Mouse (Mus musculus) lung, postnatal 10 days (tissue): ENCODE results near the gene Slc5a4b.
"Not testable (repeated sequence)": the region's sequence is repeated elsewhere in the genome, so short reads cannot be mapped to it uniquely, and the experiment has no call there.

Experiments used
- DNase-seq: peaks from one replicate; pipeline ENCODE4 v3.0.0; 2021

Slc5a4b gene

GRCm38 (mm10) chr10:76110861-76111260, at the start of gene Slc5a4b:
Slc5a4b (minus strand) TSS chr10:76110961.
- no peak for DNase-seq

- DNase-seq: no peak
Observed at GRCm38 (mm10) chr10:76158009-76158408, 47.2 kb upstream of the Slc5a4b start.

GRCm38 (mm10) chr10:76157528-76157927, 46.8 kb upstream of the Slc5a4b start:
- DNase-seq: no peak

GRCm38 (mm10) chr10:76155911-76156310, 45.1 kb upstream of the Slc5a4b start:
- DNase-seq: no peak

- DNase-seq: no peak
Observed at GRCm38 (mm10) chr10:76147278-76147677, 36.5 kb upstream of the Slc5a4b start, which contains the start of gene Slc5a4a. Slc5a4a (plus strand) TSS chr10:76147451.

GRCm38 (mm10) chr10:76146846-76147245, 36.1 kb upstream of the Slc5a4b start:
- DNase-seq: no peak

- DNase-seq: no peak
Observed at GRCm38 (mm10) chr10:76136318-76136717, 25.6 kb upstream of the Slc5a4b start.

- DNase-seq: no peak
Observed at GRCm38 (mm10) chr10:76132506-76132905, 21.7 kb upstream of the Slc5a4b start.

GRCm38 (mm10) chr10:76121495-76121894, 10.7 kb upstream of the Slc5a4b start:
- DNase-seq: no peak

GRCm38 (mm10) chr10:76120124-76120711, 9.5 kb upstream of the Slc5a4b start:
- no peak for DNase-seq

GRCm38 (mm10) chr10:76118741-76119140, 8.0 kb upstream of the Slc5a4b start:
- DNase-seq: peak; percentile 57

- peak; percentile 64 for DNase-seq
Observed at GRCm38 (mm10) chr10:76117966-76118365, 7.2 kb upstream of the Slc5a4b start.

GRCm38 (mm10) chr10:76097368-76097767, 13.4 kb downstream of the Slc5a4b start:
- DNase-seq: no peak

- no peak for DNase-seq
Observed at GRCm38 (mm10) chr10:76096580-76096979, 14.2 kb downstream of the Slc5a4b start.

- not testable (repeated sequence) for DNase-seq
Observed at GRCm38 (mm10) chr10:76077008-76077407, 33.8 kb downstream of the Slc5a4b start.

GRCm38 (mm10) chr10:76072080-76072479, 38.7 kb downstream of the Slc5a4b start:
- not testable (repeated sequence) for DNase-seq

- DNase-seq: no peak
Observed at GRCm38 (mm10) chr10:76067674-76068613, 42.8 kb downstream of the Slc5a4b start.

- DNase-seq: no peak
Observed at GRCm38 (mm10) chr10:76062439-76062838, 48.3 kb downstream of the Slc5a4b start.

GRCm38 (mm10) chr10:76051860-76052259, 58.9 kb downstream of the Slc5a4b start:
- DNase-seq: no peak

GRCm38 (mm10) chr10:76048967-76049366, 61.8 kb downstream of the Slc5a4b start:
- DNase-seq: no peak

GRCm38 (mm10) chr10:76047182-76047869, 63.4 kb downstream of the Slc5a4b start:
- DNase-seq: no peak

- DNase-seq: no peak
Observed at GRCm38 (mm10) chr10:76046754-76047153, 64.0 kb downstream of the Slc5a4b start.

GRCm38 (mm10) chr10:76045343-76045742, 65.4 kb downstream of the Slc5a4b start:
- DNase-seq: no peak
